Mouse (Mus musculus) megakaryocyte-erythroid progenitor cell, adult 5-6 weeks (primary cell): Measurements from ENCODE around the gene Gm49322. TPM values are rescaled to one million over a fixed set of nuclear protein-coding genes. Genes with fewer than 3 reads are reported as not detected.

Experiments used
- ATAC-seq: replicated peaks from 2 replicates; pipeline ENCODE4 v1.8.0; 2016; ENCODE audit warnings: mild to moderate bottlenecking, inconsistent platforms; ENCODE audit not compliant: severe bottlenecking, poor library complexity, low FRiP score, low TSS enrichment
- total RNA-seq, 2 experiments: library from RNA; stranded (forward) in 1 of 2; stranded (reverse) in 1 of 2; fragments of 200-1000, 215-1000 nt in 1 of 2; fragments of >200 nt in 1 of 2; fragmentation: Nextera tagmentation in 1 of 2; gene quantifications; 2 replicates each; pipeline ENCODE4 v1.2.3; 2014 to 2017

Gene Gm49322
- total RNA-seq, 2 experiments from 2014 or later: 0.42 to 0.68 TPM

DNA sequence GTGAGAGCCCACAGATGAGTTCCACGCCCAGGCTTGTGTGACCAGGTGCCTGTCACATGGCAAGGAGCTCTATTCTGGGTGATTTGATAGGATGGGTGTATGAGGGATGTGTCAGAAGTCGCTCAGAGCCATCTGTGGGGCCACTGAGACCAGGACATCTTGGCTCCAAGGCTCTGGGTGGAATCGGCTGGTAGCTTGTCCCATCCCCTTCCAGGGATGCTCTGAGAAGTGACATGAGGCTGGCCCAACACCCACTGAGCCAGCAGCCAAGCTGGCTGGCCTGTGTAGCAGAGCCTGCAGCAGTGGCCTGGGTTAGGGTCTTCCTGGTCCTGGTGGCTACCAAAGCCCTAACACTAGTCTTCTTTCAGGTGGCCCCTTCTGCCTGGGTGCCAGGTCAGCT is 2.6 kb downstream of the Gm49322 start:
- ATAC-seq: no peak

DNA sequence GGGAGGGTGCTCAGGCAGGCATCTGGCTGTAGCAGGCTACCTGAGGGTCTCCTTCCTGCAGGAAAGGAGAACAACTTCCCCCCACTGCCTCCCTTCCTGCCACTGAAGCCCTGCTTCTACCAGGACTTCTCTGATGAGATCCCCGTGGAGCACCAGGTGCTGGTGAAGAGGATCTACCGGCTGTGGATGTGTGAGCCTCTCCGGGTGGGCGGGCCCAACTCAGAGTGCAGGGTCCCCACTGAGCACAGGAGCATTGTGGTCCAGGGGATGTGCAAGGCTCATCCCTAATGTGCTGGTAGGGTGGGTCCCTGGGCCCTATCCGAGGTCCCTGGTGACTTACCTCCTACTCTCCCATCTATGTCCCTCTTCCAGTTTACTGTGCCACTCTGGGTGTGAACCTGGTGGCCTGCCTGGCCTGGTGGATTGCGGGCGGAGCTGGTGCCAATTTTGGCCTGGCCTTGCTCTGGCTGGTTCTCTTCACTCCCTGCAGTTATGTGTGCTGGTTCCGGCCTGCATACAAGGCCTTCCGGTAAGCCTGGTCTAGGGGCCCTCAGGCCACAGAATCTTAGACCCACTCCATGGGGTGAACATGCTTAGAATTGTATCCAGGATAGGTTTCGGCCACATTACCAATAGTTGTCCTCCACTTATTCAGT is 3.6 kb downstream of the Gm49322 start:
- ATAC-seq: no peak

DNA sequence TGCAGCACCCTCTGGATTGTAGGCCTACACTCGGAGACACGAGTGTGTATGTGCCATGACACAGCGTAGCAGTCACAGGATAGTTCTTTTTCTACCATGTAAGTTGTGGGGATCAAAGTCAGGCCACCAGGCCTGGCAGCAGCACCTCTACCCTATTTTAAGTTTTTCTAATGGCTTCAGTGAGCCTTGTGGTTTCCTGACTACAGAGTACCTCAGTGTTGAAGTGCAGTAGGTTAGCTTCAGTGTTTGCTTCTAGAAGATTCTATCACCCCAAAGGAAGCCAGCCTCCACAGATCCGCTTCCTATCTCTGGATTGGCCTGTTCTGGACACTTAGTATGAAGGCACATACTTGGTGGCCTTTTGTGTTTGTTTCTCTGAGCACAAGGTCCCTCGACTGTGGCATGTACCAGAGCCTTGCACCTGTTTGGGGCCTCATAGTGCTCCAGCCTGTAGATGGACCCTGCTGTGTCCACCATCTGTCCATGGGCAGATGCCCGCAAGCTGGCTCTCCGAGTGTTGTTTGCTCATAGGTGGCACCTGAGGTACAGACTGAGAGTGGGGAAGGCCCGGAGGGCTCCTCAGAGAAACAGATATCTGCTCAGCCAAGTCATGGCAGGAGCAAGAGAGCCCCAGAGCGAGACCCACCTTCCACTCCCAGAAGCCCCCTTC is 4.4 kb downstream of the Gm49322 start:
- no peak for ATAC-seq

DNA sequence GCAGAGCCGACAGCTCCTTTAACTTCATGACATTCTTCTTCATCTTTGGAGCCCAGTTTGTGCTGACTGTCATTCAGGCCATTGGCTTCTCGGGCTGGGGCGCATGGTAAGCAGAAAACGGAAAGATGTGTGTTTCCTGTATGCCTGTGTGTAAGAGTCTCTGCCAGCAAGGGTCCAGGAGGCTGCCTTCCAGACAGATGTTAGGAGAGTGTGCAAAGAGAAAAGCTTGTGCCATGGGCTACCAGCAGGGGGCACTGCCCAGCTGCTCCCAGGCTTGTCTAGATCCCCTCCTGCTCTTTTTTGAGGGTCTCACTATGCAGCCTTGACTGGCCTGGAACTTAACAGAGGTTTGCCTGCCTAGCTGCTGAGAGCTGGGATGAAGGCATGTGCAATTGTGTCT is 5.2 kb downstream of the Gm49322 start:
- no peak for ATAC-seq

DNA sequence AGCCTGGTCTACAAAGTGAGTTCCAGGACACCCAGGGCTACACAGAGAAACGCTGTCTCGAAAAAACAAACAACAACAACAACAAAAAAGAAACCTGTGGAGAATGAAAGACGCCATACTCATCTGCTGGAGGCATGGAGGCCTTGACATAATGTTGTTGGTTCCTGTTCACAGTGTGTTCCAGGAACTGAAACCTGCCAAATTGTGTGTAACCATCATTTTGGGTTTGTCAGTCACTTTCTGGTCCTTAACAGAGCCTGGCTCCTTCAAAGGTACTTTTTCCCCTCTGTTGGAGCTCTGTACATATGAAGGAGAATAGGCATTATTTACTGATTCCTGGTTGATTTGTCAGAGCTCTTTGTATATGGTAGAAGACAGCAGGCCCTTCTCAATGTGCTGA is 6.1 kb downstream of the Gm49322 start:
- no peak for ATAC-seq

DNA sequence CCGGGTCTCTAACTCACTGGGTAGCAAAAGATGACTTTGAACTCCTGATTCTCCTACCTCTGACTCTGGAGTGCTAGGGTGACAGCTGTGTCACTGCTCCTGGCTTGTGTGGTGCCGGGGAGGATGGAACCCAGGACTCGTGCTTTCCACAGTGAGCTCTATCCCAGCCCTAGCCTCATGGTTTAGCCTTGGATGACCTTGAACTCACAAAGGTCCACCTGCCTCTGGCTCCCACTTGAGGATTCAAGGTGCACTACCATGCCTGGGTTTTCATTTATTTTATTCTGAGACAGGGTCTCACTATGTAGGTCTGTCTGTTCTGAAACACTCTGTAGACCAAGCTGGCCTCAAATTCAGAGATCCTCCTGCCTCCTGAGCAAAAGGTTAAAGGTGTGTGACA is 8.0 kb downstream of the Gm49322 start:
- ATAC-seq: no peak

DNA sequence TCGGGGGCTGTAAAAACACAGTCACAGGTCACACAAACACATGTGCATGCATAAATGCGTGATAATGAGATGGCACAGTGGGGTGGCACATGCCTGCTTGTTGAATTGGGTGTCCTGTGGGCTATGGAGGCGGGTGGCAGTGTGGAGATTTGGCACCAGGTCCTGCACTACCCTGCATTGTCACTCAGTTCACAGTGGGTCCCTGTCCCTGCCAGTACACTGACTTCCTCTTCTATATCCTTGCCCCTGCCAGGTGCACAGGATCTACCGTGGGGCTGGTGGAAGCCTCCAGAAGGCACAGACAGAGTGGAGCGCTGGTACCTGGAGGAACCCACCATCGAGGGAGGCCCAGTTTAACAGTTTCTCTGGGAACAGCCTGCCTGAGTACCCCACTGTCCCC is 8.5 kb downstream of the Gm49322 start:
- no peak for ATAC-seq

DNA sequence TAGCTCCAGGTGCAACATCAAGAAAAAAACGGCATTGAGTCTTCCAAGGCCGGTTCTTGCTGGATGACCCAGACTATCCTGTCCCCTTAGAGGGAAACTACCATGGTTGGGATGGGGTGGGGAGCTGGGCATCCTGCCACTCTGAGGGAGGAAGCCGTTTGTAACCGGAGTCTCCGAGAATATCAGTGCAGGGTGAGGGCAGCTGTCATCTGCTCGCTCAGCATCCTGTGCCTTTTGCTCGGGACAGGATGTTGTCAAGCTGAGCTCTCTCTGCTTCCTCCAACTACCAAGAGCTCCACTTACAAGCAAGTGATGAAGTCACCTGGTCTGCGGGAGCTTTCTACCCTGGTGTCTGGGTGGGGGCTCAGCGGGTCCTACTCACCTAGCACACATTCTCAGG is 12.4 kb downstream of the Gm49322 start:
- no peak for ATAC-seq

DNA sequence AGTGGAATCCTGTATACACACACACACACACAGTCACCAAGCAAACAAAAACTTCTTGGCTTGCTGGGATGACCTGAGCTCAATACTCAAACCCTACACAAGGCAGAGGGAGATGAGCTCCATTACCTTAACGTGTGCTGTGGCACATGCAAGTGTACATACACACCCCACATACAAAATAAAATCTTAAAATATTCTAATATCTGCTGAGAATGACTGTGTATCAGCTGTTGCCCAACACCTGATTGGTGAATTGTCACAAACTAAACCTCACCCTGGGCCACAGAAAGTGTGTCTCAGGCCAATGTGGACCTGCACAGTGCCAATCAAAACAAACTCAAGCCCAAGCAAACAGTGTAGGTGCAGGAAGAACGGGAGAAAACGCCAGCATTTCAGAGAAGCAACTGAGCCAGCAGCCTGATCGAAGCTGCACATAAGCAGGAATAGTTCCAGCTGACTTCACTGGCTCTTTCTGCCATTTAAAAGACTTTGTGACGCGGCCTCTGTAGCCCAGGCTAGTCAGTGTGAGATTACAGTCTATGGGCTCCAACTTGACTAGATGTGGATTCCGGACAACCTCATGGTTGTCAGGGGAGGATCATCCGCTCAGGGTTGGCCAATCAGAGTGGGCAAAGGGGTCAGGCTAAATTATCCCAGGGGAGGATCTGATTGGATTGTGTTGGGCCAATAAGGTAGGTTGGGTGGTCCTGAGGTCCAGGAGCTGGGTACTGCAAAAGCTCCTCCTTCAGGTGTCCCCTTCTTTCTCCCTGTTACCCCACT is 13.8 kb downstream of the Gm49322 start:
- no peak for ATAC-seq

DNA sequence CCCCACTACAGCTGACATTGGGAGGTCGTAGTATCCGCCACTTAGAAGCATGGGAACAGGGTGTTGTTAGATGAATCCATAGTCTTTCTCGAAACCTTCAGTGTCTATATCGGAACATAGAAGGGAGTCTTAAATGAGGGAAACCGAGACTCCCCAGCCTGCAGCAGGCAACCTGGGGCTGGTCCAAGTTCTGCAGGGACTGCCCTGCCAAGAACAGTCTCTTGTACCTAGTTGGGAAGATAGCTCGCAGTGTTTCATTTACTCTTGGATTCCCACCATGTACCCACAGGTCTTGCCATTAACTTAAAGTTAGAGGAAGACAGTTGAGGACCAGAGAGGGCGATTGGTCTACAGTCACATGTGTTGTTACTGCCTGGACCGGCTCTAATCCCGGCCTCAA is 14.5 kb downstream of the Gm49322 start:
- no peak for ATAC-seq

DNA sequence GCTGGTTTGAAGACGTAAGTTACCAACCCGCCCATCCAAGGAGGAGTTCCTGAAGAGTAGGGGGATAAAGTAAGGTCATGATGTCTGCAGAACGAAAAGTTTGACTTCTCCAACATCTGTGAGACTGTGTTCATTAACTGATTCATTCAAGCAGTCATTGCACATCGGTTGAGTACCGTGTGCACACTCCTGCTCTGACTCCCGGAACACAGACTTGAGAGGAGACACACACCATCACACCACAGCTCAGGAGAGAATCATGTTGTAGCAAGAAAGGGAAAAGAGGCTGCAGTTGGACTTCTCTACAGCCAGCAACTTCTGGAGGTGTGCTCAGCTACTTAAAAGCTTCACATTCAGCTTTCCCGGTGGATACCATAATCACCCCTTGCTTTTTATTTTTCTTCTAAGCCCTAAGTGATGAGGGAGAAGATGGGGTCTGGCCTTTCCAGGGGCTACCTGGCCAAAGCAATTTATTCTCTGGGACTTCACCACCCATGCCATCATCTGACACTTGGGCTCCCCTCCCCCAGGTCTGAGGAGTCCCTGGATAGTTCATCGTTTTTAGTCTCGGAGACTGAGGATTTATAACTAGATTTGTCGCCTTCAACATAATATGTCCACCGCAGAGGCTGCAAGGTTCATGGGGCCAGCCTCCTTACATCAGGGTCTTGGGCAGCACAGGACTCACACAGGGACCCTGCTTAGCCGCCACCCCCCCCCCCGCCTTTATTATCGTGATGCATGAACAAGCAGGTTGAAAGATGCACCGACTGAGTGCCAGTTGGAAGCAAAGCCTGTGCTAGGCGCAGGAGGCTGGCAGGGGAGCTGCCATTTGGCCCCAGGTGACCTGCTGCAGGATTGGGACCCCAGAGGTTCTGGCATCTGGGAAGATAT is 15.2 kb downstream of the Gm49322 start:
- ATAC-seq: no peak

DNA sequence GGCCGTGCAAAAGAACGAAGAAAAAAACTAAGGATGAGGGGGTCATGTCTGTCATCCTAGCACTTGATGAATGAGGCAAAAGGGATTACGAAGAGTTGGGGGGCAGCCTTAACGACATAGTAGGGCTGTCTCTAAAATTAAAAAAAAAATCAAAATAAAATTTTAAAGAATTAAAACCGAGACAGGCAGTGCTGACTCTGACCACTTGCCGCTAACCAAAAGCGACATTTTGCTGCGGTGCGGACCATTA is 15.8 kb downstream of the Gm49322 start:
- ATAC-seq: no peak

DNA sequence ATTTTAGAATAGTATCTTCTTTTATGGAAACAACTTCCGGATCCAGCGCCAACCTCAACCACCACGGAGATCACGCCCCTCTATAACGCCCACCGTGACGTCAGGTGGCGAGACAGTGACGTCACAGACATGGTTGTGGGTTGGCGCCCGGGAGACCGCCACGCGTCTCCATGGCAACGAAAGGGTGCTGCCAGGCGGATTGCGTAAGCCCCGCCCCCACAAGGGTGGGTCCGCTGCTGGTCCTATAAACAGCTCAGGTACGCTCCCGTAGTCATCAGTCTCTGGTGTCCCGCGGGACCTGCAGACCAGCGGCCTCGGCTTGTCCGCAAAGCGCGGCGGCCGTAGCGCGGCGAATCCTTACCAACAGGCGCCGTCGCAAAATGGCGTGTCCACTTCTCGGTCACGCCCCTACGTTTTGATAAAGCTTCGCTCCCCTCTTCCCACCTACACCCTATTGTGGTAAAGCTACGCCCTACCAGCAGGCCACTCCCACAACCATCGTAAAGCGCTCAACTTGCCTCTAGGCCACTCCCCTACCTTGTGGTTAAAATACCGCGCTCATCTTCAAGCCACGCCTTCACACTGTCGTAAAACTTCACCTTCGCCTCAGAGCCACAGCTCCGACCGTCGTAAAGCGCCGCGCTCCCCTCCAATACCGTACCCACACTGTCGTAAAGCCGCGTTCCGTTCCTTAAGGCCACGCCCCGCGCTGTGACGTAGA is 16.3 kb downstream of the Gm49322 start:
- ATAC-seq: peak; percentile 88

DNA sequence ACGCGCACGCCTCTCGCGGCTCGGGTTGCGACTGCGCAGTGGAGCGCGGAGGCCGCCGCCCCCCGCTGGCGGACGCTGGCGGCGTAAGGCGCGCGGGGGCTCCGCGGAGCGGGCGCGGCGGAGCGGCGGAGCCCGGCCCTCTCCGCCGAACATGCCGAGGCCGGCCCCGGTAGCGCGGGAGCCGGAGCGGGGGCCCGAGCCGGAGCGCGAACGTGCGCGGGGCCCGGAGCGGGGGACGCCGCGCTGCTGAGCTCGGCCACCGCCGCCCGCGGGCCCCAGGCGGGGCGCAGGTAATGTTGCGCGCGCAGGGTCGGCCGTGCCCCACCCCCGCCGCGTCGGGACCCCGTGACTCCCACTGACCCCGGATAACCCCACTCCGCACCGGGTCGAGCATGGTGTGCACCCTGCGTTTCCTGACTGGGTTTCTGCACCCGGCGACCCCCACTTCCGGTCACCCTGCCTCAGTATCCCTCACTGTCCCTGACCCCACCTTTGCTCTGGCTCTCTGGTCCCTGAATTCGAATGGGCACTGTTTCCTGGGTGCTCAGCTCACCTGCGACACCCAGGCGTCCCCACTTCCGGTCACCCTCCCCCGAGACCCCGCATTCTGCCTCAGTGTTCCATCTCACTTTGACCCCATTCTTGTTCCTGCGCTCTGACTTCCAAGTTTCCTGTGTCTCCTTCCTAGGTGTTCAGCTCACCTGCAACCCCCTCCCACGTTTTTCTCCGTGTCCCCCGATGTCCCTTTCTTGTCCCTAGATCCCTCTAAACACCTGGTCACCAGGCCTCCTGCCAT is 17.0 kb downstream of the Gm49322 start, which contains the start of gene Csnk1g2:
Csnk1g2 (plus strand) TSS at position 178 of the 796 bp plus-strand sequence.
- no peak for ATAC-seq

DNA sequence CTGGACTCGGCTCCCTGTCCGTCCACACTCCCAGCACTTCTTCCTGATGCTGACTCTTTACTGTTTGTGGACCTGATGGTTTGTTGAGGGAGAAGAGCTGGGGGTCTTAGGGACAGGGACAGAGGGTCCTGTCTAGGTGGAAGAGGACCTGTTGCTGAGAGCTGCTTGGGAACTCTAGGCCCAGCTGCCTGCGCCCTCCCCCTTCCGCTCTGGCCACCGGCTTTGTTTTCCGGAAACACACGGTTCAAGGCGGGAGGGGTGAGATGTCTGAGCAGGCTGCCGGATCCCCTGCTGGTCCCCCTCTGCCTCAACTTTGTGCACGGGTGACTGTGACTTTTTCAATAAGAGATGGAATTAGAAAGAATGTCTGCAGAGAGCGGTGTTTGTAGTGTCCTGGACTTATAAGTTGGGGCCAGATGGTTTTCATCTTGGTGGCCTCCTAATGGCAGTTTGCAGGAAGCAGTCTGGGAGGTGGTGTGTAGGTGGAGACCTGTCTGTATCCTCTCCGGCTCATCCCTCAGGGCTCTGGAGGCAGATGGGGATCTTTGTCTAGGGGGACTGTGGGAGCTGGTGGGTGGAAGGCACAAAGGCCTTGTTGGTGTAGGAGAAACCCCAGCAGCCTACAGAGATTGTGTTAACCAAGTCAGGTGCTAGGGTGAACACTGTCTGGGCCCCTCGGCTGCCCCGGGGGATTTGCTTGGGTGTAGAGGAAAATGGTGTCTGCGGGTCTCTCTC is 17.8 kb downstream of the Gm49322 start:
- 0 out of 2 replicates have a peak, but pooled peaks have one; percentile 11 for ATAC-seq

DNA sequence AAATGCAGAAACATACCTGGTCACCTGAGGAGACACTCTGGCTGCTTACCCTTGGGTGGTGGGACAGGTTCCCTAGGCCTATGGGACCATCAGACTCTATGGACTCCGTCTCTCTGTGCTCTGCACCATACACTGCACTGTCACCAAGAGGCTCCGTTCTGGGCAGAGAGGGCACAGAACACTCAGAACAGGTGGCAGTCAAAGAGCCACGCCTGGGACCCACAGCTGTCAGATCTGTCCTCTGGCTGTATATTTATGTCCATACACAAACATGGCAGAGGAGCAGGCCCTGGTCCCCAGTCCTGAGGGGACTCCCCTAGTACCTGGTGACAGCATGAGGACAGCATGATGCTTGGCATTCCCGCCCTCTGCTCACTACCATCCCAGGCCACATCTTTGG is 19.9 kb downstream of the Gm49322 start:
- no peak for ATAC-seq

DNA sequence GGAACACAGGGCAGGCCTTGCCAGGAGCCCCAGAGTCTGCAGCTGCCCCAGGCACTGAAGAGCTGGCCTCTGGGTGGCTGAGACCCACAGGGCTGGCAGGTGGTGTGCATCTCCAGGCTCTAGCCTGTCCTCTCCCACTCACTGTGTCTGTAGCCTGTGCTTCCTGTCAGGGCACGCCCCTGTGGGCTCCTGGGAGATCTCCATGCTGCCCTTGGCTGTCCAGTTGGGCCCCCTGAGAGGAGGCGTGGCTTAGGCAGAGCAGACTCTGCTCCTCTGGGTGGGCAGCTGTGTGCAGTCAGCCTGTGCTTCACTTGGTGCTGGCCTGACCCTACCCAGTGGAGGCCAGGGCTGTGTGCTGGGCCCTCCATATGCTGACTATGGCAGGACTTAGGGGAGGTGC is 21.9 kb downstream of the Gm49322 start:
- ATAC-seq: no peak

DNA sequence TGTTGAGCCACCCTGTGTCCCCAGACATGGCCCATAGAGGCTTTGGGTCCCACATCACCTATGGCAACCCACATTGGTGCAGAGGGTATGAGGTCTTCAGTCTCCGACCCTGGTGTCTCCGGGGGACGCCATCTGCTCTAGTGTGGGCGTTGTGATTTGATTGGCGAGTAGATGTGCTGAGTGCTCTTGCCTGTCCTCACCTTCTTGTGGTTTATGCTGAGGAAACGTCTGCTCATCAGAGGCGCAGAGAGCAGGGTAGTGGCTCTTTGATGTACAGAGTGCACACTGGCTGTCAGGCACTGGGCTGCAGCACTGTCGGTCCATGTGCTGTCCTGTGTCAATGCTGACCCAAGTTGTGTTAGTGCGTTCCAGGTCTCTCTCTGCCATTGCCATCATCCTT is 23.1 kb downstream of the Gm49322 start:
- no peak for ATAC-seq
